Mouse (Mus musculus) E14TG2a.4 (cell line): ENCODE data around the gene Apaf1.

Source experiments
- H3K27me3 ChIP-seq: 2 replicates; pipeline ENCODE4 v1.6.1; 2014; ENCODE audit warnings: low read length, control low read depth; ENCODE audit not compliant: insufficient read depth
- H3K36me3 ChIP-seq: 2 replicates; pipeline ENCODE4 v1.6.1; 2014; ENCODE audit warnings: low read length, control low read depth; ENCODE audit not compliant: insufficient read depth
- H3K4me1 ChIP-seq: replicated peaks from 2 replicates; pipeline ENCODE4 v1.6.1; 2014; ENCODE audit warnings: low read depth, low read length, control low read depth
- H3K4me3 ChIP-seq: replicated peaks from 2 replicates; pipeline ENCODE4 v1.5.1; 2014; ENCODE audit warnings: mild to moderate bottlenecking, low read length
- H3K9me3 ChIP-seq: 2 replicates; pipeline ENCODE4 v1.6.1; 2014; ENCODE audit warnings: low read length, control low read depth
- CTCF ChIP-seq: conservative IDR thresholded peaks from 2 replicates; pipeline ENCODE4 v1.5.1; 2014; ENCODE audit warnings: low read length
- NANOG ChIP-seq: IDR thresholded peaks from 2 replicates; pipeline ENCODE4 v1.6.1; 2014; ENCODE audit warnings: borderline replicate concordance, low read length, mixed read lengths
- POU5F1 ChIP-seq: IDR thresholded peaks from 2 replicates; pipeline ENCODE4 v1.6.1; 2014; ENCODE audit warnings: low read length, borderline replicate concordance

Gene Apaf1

GRCm38 (mm10) chr10:91123281-91123827 lies 40.8 kb upstream of the Apaf1 start:
- H3K27me3 ChIP-seq = no peaks in the 10 kb centered on the region
- H3K4me1 ChIP-seq = peaks cover 53% of the 10 kb centered on the region
- no peaks in the 10 kb centered on the region for H3K9me3 ChIP-seq
- peak overlapping the region; percentile 99 for H3K4me3 ChIP-seq
- peaks cover 46% of the 10 kb centered on the region for H3K36me3 ChIP-seq
- TF ChIP-seq NANOG = no peak
- no peak for TF ChIP-seq POU5F1
- TF ChIP-seq CTCF = no peak

- TF ChIP-seq CTCF (no peak), NANOG (no peak), POU5F1 (no peak)
- Histone ChIP-seq H3K27me3 (no peaks in the 10 kb centered on the region), H3K4me3 (peak overlapping the region; percentile 99), H3K36me3 (peaks cover 53% of the 10 kb centered on the region), H3K9me3 (no peaks in the 10 kb centered on the region), H3K4me1 (peaks cover 58% of the 10 kb centered on the region)
Observed at GRCm38 (mm10) chr10:91122646-91123045, 40.1 kb upstream of the Apaf1 start.

GRCm38 (mm10) chr10:91116958-91117357 lies 34.4 kb upstream of the Apaf1 start:
- TF ChIP-seq CTCF (no peak), POU5F1 (no peak), NANOG (no peak)
- Histone ChIP-seq H3K27me3 (no peaks in the 10 kb centered on the region), H3K4me3 (no peak overlapping the region), H3K4me1 (peaks cover 38% of the 10 kb centered on the region), H3K36me3 (peaks cover 88% of the 10 kb centered on the region), H3K9me3 (no peaks in the 10 kb centered on the region)

- Histone ChIP-seq H3K4me1 (no peaks in the 10 kb centered on the region), H3K9me3 (no peaks in the 10 kb centered on the region), H3K27me3 (no peaks in the 10 kb centered on the region), H3K4me3 (no peak overlapping the region), H3K36me3 (peaks cover 18% of the 10 kb centered on the region)
- no peak for TF ChIP-seq POU5F1
- TF ChIP-seq CTCF = no peak
- TF ChIP-seq NANOG = no peak
Observed at GRCm38 (mm10) chr10:91109841-91110240, 27.3 kb upstream of the Apaf1 start.

GRCm38 (mm10) chr10:91105981-91106380 lies 23.4 kb upstream of the Apaf1 start:
- TF ChIP-seq CTCF (no peak), POU5F1 (no peak), NANOG (no peak)
- H3K36me3 ChIP-seq = no peaks in the 10 kb centered on the region
- no peak overlapping the region for H3K4me3 ChIP-seq
- no peaks in the 10 kb centered on the region for H3K4me1 ChIP-seq
- H3K27me3 ChIP-seq = no peaks in the 10 kb centered on the region
- H3K9me3 ChIP-seq = no peaks in the 10 kb centered on the region

- TF ChIP-seq CTCF (no peak), POU5F1 (no peak), NANOG (no peak)
- Histone ChIP-seq H3K4me3 (0 out of 2 replicates have a peak overlapping the region, but pooled peaks have one; percentile 29), H3K27me3 (no peaks in the 10 kb centered on the region), H3K4me1 (no peaks in the 10 kb centered on the region), H3K36me3 (no peaks in the 10 kb centered on the region), H3K9me3 (no peaks in the 10 kb centered on the region)
Observed at GRCm38 (mm10) chr10:91102799-91103590, 20.4 kb upstream of the Apaf1 start.

GRCm38 (mm10) chr10:91101936-91102335 lies 19.4 kb upstream of the Apaf1 start:
- no peaks in the 10 kb centered on the region for H3K9me3 ChIP-seq
- H3K4me1 ChIP-seq = no peaks in the 10 kb centered on the region
- H3K36me3 ChIP-seq = no peaks in the 10 kb centered on the region
- TF ChIP-seq POU5F1 = no peak
- TF ChIP-seq CTCF = no peak
- TF ChIP-seq NANOG = no peak
- H3K27me3 ChIP-seq = no peaks in the 10 kb centered on the region
- no peak overlapping the region for H3K4me3 ChIP-seq

GRCm38 (mm10) chr10:91100101-91100500 lies 17.5 kb upstream of the Apaf1 start:
- Histone ChIP-seq H3K4me1 (no peaks in the 10 kb centered on the region), H3K27me3 (no peaks in the 10 kb centered on the region), H3K4me3 (no peak overlapping the region), H3K9me3 (no peaks in the 10 kb centered on the region), H3K36me3 (no peaks in the 10 kb centered on the region)
- TF ChIP-seq CTCF (no peak), POU5F1 (no peak), NANOG (no peak)
